Mouse (Mus musculus): ENCODE results near the gene Tctn3. TPM values are rescaled to one million over a fixed set of nuclear protein-coding genes. Genes with fewer than 3 reads are reported as not detected.

Tctn3 gene
- total and polyA plus RNA-seq, 2 experiments from 2014 or later = 15.9 to 28.7 TPM

GRCm38 (mm10) chr19:40658281-40658680, 46.2 kb upstream of the Tctn3 start:
- WGBS = 72% methylated on average over 6 of the region's 6 CpGs
- peaks cover 3% of the 10 kb centered on the region; the same call in 1 of the 2 replicates for H3K4me1 ChIP-seq (ENCODE audit: insufficient read depth, low read length)
- no peak for ATAC-seq (ENCODE audit: low FRiP score)

GRCm38 (mm10) chr19:40656207-40656606, 44.2 kb upstream of the Tctn3 start:
- DNase-seq (ENCODE audit: low spot score) (no peak), ATAC-seq (ENCODE audit: low FRiP score) (no peak)
- H3K9ac ChIP-seq (replicated peaks; ENCODE audit: low read length, poor library complexity, severe bottlenecking) = no peak overlapping the region
- no peak overlapping the region for H3K4me2 ChIP-seq (ENCODE audit: low read depth, low read length, poor library complexity, severe bottlenecking)
- H3K4me1 ChIP-seq (ENCODE audit: insufficient read depth, low read length) = no peaks in the 10 kb centered on the region; the same call in 1 of the 2 replicates
- 89% methylated on average over 5 of the region's 5 CpGs for WGBS
- no peaks in the 10 kb centered on the region for H3K27me3 ChIP-seq (ENCODE audit: insufficient read depth, low read length)
- no peak overlapping the region for H3K4me3 ChIP-seq (ENCODE audit: low read depth, low read length)
- no peak overlapping the region for H3K27ac ChIP-seq (ENCODE audit: low read depth, low read length)
- H3K9me3 ChIP-seq (ENCODE audit: low read length) = no peaks in the 10 kb centered on the region
- no peak for TF ChIP-seq CTCF (IDR thresholded peaks at IDR 0.05)
- H3K36me3 ChIP-seq (ENCODE audit: insufficient read depth, low read length) = no peaks in the 10 kb centered on the region

More at GRCm38 (mm10) chr19:40658281-40658680, 46.2 kb upstream of the Tctn3 start:
- Histone ChIP-seq H3K36me3 (ENCODE audit: insufficient read depth, low read length) (no peaks in the 10 kb centered on the region), H3K27ac (ENCODE audit: low read depth, low read length) (no peak overlapping the region), H3K9me3 (ENCODE audit: low read length) (no peaks in the 10 kb centered on the region), H3K27me3 (ENCODE audit: insufficient read depth, low read length) (no peaks in the 10 kb centered on the region), H3K9ac (replicated peaks; ENCODE audit: low read length, poor library complexity, severe bottlenecking) (no peak overlapping the region), H3K4me3 (ENCODE audit: low read depth, low read length) (no peak overlapping the region), H3K4me2 (ENCODE audit: low read depth, low read length, poor library complexity, severe bottlenecking) (no peak overlapping the region)
- DNase-seq (ENCODE audit: low spot score) = no peak
- TF ChIP-seq CTCF (IDR thresholded peaks at IDR 0.05) = no peak

GRCm38 (mm10) chr19:40650090-40650489, 38.1 kb upstream of the Tctn3 start:
- DNase-seq (ENCODE audit: low spot score) (no peak), ATAC-seq (ENCODE audit: low FRiP score) (no peak)
- no peak for TF ChIP-seq CTCF (IDR thresholded peaks at IDR 0.05)
- H3K27ac ChIP-seq (ENCODE audit: low read depth, low read length) = no peak overlapping the region
- H3K9ac ChIP-seq (replicated peaks; ENCODE audit: low read length, poor library complexity, severe bottlenecking) = no peak overlapping the region
- no peaks in the 10 kb centered on the region for H3K4me1 ChIP-seq (ENCODE audit: insufficient read depth, low read length)
- 74% methylated on average over 5 of the region's 5 CpGs for WGBS
- H3K9me3 ChIP-seq (ENCODE audit: low read length) = no peaks in the 10 kb centered on the region
- H3K36me3 ChIP-seq (ENCODE audit: insufficient read depth, low read length) = no peaks in the 10 kb centered on the region
- no peak overlapping the region for H3K4me3 ChIP-seq (ENCODE audit: low read depth, low read length)
- H3K27me3 ChIP-seq (ENCODE audit: insufficient read depth, low read length) = no peaks in the 10 kb centered on the region
- no peak overlapping the region for H3K4me2 ChIP-seq (ENCODE audit: low read depth, low read length, poor library complexity, severe bottlenecking)

- no peak for TF ChIP-seq CTCF (IDR thresholded peaks at IDR 0.05)
- Histone ChIP-seq H3K4me2 (ENCODE audit: low read depth, low read length, poor library complexity, severe bottlenecking) (no peak overlapping the region), H3K4me3 (ENCODE audit: low read depth, low read length) (no peak overlapping the region), H3K27me3 (ENCODE audit: insufficient read depth, low read length) (no peaks in the 10 kb centered on the region), H3K36me3 (ENCODE audit: insufficient read depth, low read length) (no peaks in the 10 kb centered on the region), H3K9ac (replicated peaks; ENCODE audit: low read length, poor library complexity, severe bottlenecking) (no peak overlapping the region), H3K4me1 (ENCODE audit: insufficient read depth, low read length) (no peaks in the 10 kb centered on the region), H3K27ac (ENCODE audit: low read depth, low read length) (no peak overlapping the region), H3K9me3 (ENCODE audit: low read length) (no peaks in the 10 kb centered on the region)
- 72% methylated on average over 9 of the region's 9 CpGs for WGBS
- DNase-seq (ENCODE audit: low spot score) (no peak), ATAC-seq (ENCODE audit: low FRiP score) (no peak)
Measured at GRCm38 (mm10) chr19:40647319-40648158, 35.5 kb upstream of the Tctn3 start.

- TF ChIP-seq CTCF (IDR thresholded peaks at IDR 0.05) = no peak
- no peaks in the 10 kb centered on the region for H3K9me3 ChIP-seq (ENCODE audit: low read length)
- H3K4me3 ChIP-seq (ENCODE audit: low read depth, low read length) = no peak overlapping the region
- no peak overlapping the region for H3K4me2 ChIP-seq (ENCODE audit: low read depth, low read length, poor library complexity, severe bottlenecking)
- ATAC-seq (ENCODE audit: low FRiP score) = no peak
- DNase-seq (ENCODE audit: low spot score) = no peak
- H3K27me3 ChIP-seq (ENCODE audit: insufficient read depth, low read length) = no peaks in the 10 kb centered on the region
- H3K36me3 ChIP-seq (ENCODE audit: insufficient read depth, low read length) = no peaks in the 10 kb centered on the region
- WGBS = 80% methylated on average over 6 of the region's 6 CpGs
- no peak overlapping the region for H3K9ac ChIP-seq (replicated peaks; ENCODE audit: low read length, poor library complexity, severe bottlenecking)
- no peak overlapping the region for H3K27ac ChIP-seq (ENCODE audit: low read depth, low read length)
- H3K4me1 ChIP-seq (ENCODE audit: insufficient read depth, low read length) = no peaks in the 10 kb centered on the region
Measured at GRCm38 (mm10) chr19:40646379-40646778, 34.3 kb upstream of the Tctn3 start.

GRCm38 (mm10) chr19:40643846-40644245, 31.8 kb upstream of the Tctn3 start:
- WGBS = 88% methylated on average over 1 of the region's 1 CpGs
- Histone ChIP-seq H3K4me1 (ENCODE audit: insufficient read depth, low read length) (no peaks in the 10 kb centered on the region), H3K4me3 (ENCODE audit: low read depth, low read length) (no peak overlapping the region), H3K4me2 (ENCODE audit: low read depth, low read length, poor library complexity, severe bottlenecking) (no peak overlapping the region), H3K9me3 (ENCODE audit: low read length) (no peaks in the 10 kb centered on the region), H3K36me3 (ENCODE audit: insufficient read depth, low read length) (no peaks in the 10 kb centered on the region), H3K27ac (ENCODE audit: low read depth, low read length) (no peak overlapping the region), H3K9ac (replicated peaks; ENCODE audit: low read length, poor library complexity, severe bottlenecking) (no peak overlapping the region), H3K27me3 (ENCODE audit: insufficient read depth, low read length) (no peaks in the 10 kb centered on the region)
- DNase-seq (ENCODE audit: low spot score) (no peak), ATAC-seq (ENCODE audit: low FRiP score) (no peak)
- TF ChIP-seq CTCF (IDR thresholded peaks at IDR 0.05) = no peak

Measured in midbrain, postnatal 0 days (tissue).